Mouse (Mus musculus) testis, adult 2 months (tissue): ENCODE results near the gene Gm13090.

Source experiments
- CTCF ChIP-seq: fragments of 200-500 bp; IDR thresholded peaks from 2 replicates; pipeline ENCODE4 v1.5.1; 2012; ENCODE audit warnings: low read depth, mild to moderate bottlenecking, inconsistent platforms, low read length, moderate library complexity; ENCODE audit not compliant: control insufficient read depth, insufficient read depth, insufficient replicate concordance
- POLR2A ChIP-seq: fragments of 200-500 bp; IDR thresholded peaks from 2 replicates; pipeline ENCODE4 v1.6.1; 2012; ENCODE audit warnings: low read depth, mild to moderate bottlenecking, inconsistent platforms, low read length, moderate library complexity; ENCODE audit not compliant: control insufficient read depth

- TF ChIP-seq CTCF (no peak), POLR2A (no peak)
Measured at GRCm38 (mm10) chr4:151104147-151104546, 14.8 kb downstream of the Gm13090 start.
